Mouse (Mus musculus) gastrocnemius, postnatal 25 days (tissue): ENCODE results near the gene Asap3. TPM values are rescaled to one million over a fixed set of nuclear protein-coding genes. Genes with fewer than 3 reads are reported as not detected.

Source experiments
- DNase-seq: peaks from one replicate; pipeline ENCODE4 v3.0.0; 2022
- total RNA-seq, 2 experiments: library from RNA; stranded (reverse); gene quantifications; 1 replicate in 1 of 2; 2 replicates in 1 of 2; pipeline ENCODE4 v1.2.3; 2021

The Asap3 gene
- total RNA-seq, 2 experiments from 2014 or later: 2.8 to 3.0 TPM

- peak; percentile 93 for DNase-seq
These were observed 12.5 kb downstream of the Asap3 start for GRCm38 (mm10) chr4:136218595-136219214.

- DNase-seq: no peak
These were observed 14.1 kb downstream of the Asap3 start for GRCm38 (mm10) chr4:136220133-136220775.

GRCm38 (mm10) chr4:136223549-136224239, 17.5 kb downstream of the Asap3 start:
- DNase-seq: no peak

- no peak for DNase-seq
These were observed 18.0 kb downstream of the Asap3 start for GRCm38 (mm10) chr4:136224240-136224559.

GRCm38 (mm10) chr4:136224677-136225460, 18.7 kb downstream of the Asap3 start:
- no peak for DNase-seq

- no peak for DNase-seq
These were observed 21.2 kb downstream of the Asap3 start for GRCm38 (mm10) chr4:136227408-136227807.

GRCm38 (mm10) chr4:136228640-136229039, 22.5 kb downstream of the Asap3 start:
- DNase-seq: no peak

- DNase-seq: no peak
These were observed 32.5 kb downstream of the Asap3 start for GRCm38 (mm10) chr4:136238669-136239068.

GRCm38 (mm10) chr4:136239111-136239510, 32.9 kb downstream of the Asap3 start:
- DNase-seq: no peak

- peak; percentile 78 for DNase-seq
These were observed 33.5 kb downstream of the Asap3 start for GRCm38 (mm10) chr4:136239622-136240021.

- no peak for DNase-seq
These were observed 34.0 kb downstream of the Asap3 start for GRCm38 (mm10) chr4:136240123-136240522.

GRCm38 (mm10) chr4:136240955-136241354, 34.8 kb downstream of the Asap3 start:
- no peak for DNase-seq

GRCm38 (mm10) chr4:136242065-136242703, 36.0 kb downstream of the Asap3 start:
- no peak for DNase-seq

- no peak for DNase-seq
These were observed 36.6 kb downstream of the Asap3 start for GRCm38 (mm10) chr4:136242728-136243127.

- no peak for DNase-seq
These were observed 38.0 kb downstream of the Asap3 start for GRCm38 (mm10) chr4:136244208-136244607.

GRCm38 (mm10) chr4:136245681-136246080, 39.5 kb downstream of the Asap3 start:
- DNase-seq: no peak

GRCm38 (mm10) chr4:136246568-136246969, 40.4 kb downstream of the Asap3 start:
- no peak for DNase-seq

GRCm38 (mm10) chr4:136247386-136247728, 41.2 kb downstream of the Asap3 start:
- no peak for DNase-seq

GRCm38 (mm10) chr4:136247729-136248463, 41.7 kb downstream of the Asap3 start, which contains the start of gene Tcea3:
Gene Tcea3, plus strand, starts transcription at chr4:136247729.
- DNase-seq: peak; percentile 83

GRCm38 (mm10) chr4:136248464-136249331, 42.5 kb downstream of the Asap3 start:
- DNase-seq: peak; percentile 72

- no peak for DNase-seq
These were observed 43.1 kb downstream of the Asap3 start for GRCm38 (mm10) chr4:136249332-136249647.
